Mouse (Mus musculus): Measurements from ENCODE around the gene Atxn7l3. TPM values are rescaled to one million over a fixed set of nuclear protein-coding genes. Genes with fewer than 3 reads are reported as not detected.

The Atxn7l3 gene
- 37.3 and 37.5 TPM in 2 replicates for polyA plus RNA-seq (2014; fragmentation: Nextera tagmentation; extraction: Ambion mirVana)

GRCm38 (mm10) chr11:102296491-102297472 lies at the start of gene Atxn7l3:
TSS of gene Atxn7l3 (minus strand) at chr11:102296631.
- WGBS = 0% methylated on average over 50 of the region's 125 CpGs
- H3K36me3 ChIP-seq (replicated peaks; ENCODE audit: control insufficient read depth, insufficient read depth) = peaks cover 27% of the 10 kb centered on the region
- no peaks in the 10 kb centered on the region for H3K9me3 ChIP-seq (ENCODE audit: control insufficient read depth, low read length)
- H3K9ac ChIP-seq = peak within 1 kb of the TSS; percentile 87
- H3K4me2 ChIP-seq (replicated peaks) = peak within 1 kb of the TSS; percentile 94
- DNase-seq (ENCODE audit: low spot score) (peak; percentile 95), ATAC-seq (ENCODE audit: low FRiP score) (peak; percentile 95)
- peaks cover 21% of the 10 kb centered on the region for H3K4me1 ChIP-seq (replicated peaks; ENCODE audit: control insufficient read depth, insufficient read depth, low read length)
- peak within 1 kb of the TSS; percentile 79 for H3K4me3 ChIP-seq (replicated peaks; ENCODE audit: low read length)
- peak within 1 kb of the TSS; percentile 96 for H3K27ac ChIP-seq
- H3K27me3 ChIP-seq (ENCODE audit: control insufficient read depth, insufficient read depth, low read length) = no peaks in the 10 kb centered on the region

DNA sequence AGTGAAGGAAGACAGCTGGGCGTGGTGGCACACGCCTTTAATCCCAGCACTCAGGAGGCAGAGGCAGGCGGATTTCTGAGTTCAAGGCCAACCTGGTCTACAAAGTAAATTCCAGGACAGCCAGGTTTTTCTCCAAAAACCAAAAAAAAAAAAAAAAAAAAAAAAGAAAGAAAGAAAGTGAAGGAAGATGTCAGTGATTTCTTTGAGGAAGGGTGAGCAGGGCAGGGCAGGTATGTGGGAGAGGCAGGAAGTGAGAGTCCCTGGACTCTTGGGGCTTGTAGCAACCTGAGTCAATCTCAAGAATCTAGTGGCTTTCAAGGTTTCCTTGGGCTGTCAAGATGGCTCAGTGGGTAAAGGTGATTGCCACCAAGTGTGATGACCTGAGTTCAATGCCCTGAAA lies 48.0 kb upstream of the Atxn7l3 start:
- no peaks in the 10 kb centered on the region for H3K36me3 ChIP-seq (replicated peaks; ENCODE audit: control insufficient read depth, insufficient read depth)
- H3K9me3 ChIP-seq (ENCODE audit: control insufficient read depth, low read length) = no peaks in the 10 kb centered on the region
- 92% methylated on average over 3 of the region's 3 CpGs for WGBS
- H3K4me1 ChIP-seq (replicated peaks; ENCODE audit: control insufficient read depth, insufficient read depth, low read length) = no peaks in the 10 kb centered on the region
- no peak overlapping the region for H3K9ac ChIP-seq
- no peak for DNase-seq (ENCODE audit: low spot score)
- no peaks in the 10 kb centered on the region for H3K27me3 ChIP-seq (ENCODE audit: control insufficient read depth, insufficient read depth, low read length)
- no peak overlapping the region for H3K4me3 ChIP-seq (replicated peaks; ENCODE audit: low read length)
- no peak for ATAC-seq (ENCODE audit: low FRiP score)
- no peak overlapping the region for H3K27ac ChIP-seq
- H3K4me2 ChIP-seq (replicated peaks) = no peak overlapping the region

DNA sequence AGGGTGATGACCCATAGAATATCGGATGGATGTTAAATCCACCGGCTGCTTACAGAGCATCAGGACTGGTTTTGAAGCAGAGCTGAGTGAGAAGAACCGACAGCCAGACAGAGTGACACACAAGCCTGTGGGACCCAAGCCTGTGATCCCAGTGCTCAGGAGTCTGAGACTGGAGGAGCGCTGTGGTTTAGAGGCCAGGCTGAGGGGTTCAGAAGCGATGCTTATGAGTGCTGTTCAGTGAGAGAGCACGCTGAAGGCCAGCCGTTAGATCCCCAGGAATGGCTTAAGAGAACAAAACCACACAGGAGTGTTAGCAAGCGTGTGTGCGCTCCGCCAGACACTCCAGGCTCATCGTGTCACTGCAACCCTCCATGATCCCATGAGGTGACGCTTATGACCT lies 46.3 kb upstream of the Atxn7l3 start:
- no peaks in the 10 kb centered on the region for H3K4me1 ChIP-seq (replicated peaks; ENCODE audit: control insufficient read depth, insufficient read depth, low read length)
- H3K4me3 ChIP-seq (replicated peaks; ENCODE audit: low read length) = no peak overlapping the region
- 56% methylated on average over 12 of the region's 12 CpGs for WGBS
- no peak overlapping the region for H3K9ac ChIP-seq
- no peaks in the 10 kb centered on the region for H3K27me3 ChIP-seq (ENCODE audit: control insufficient read depth, insufficient read depth, low read length)
- H3K36me3 ChIP-seq (replicated peaks; ENCODE audit: control insufficient read depth, insufficient read depth) = no peaks in the 10 kb centered on the region
- no peak overlapping the region for H3K27ac ChIP-seq
- no peak overlapping the region for H3K4me2 ChIP-seq (replicated peaks)
- DNase-seq (ENCODE audit: low spot score) (no peak), ATAC-seq (ENCODE audit: low FRiP score) (no peak)
- no peaks in the 10 kb centered on the region for H3K9me3 ChIP-seq (ENCODE audit: control insufficient read depth, low read length)

DNA sequence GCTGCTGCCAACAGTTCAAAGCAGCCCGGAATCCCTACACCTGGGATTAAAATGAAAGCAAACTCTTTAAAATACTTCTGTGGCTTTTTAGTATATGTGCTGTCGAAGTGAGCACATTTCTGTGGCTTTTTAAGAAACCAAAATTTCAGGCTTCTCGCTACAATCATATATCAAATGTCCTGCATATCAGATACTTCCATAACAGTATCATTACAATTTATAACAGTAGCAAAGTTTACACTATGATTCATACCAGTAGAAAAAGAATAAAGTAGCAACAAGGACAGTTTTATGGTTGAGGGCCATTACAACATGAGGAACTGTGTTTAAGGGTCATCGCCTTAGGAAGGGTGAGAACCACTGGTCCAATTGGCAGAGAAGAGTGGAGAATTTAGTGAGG lies 44.7 kb upstream of the Atxn7l3 start:
- Histone ChIP-seq H3K36me3 (replicated peaks; ENCODE audit: control insufficient read depth, insufficient read depth) (no peaks in the 10 kb centered on the region), H3K9me3 (ENCODE audit: control insufficient read depth, low read length) (no peaks in the 10 kb centered on the region), H3K4me1 (replicated peaks; ENCODE audit: control insufficient read depth, insufficient read depth, low read length) (no peaks in the 10 kb centered on the region), H3K27ac (no peak overlapping the region), H3K4me3 (replicated peaks; ENCODE audit: low read length) (no peak overlapping the region), H3K9ac (no peak overlapping the region), H3K4me2 (replicated peaks) (no peak overlapping the region), H3K27me3 (ENCODE audit: control insufficient read depth, insufficient read depth, low read length) (no peaks in the 10 kb centered on the region)
- DNase-seq (ENCODE audit: low spot score) = no peak
- no peak for ATAC-seq (ENCODE audit: low FRiP score)
- WGBS = 95% methylated on average over 4 of the region's 4 CpGs

DNA sequence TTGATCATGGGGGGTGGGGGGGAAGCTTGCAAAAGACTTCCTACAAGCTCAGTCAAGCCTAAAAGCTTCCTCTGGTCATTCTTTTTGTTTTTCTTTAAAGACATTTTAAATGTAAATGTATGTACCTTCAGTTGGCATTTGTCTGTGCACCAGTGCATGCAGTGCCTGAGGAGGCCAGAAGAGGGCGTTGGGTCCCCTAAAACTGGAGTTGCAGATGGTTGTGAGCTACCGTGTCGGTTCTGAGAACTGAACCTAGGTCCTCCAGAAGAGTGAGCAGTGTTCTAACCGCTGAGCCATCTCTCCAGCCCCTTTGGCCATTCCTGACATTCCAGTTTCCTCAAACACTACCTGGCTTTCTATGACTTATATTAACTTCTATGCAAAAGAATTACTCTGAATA lies 43.2 kb upstream of the Atxn7l3 start:
- 59% methylated on average over 4 of the region's 4 CpGs for WGBS

GRCm38 (mm10) chr11:102339195-102339594 lies 42.8 kb upstream of the Atxn7l3 start:
- Histone ChIP-seq H3K36me3 (replicated peaks; ENCODE audit: control insufficient read depth, insufficient read depth) (no peaks in the 10 kb centered on the region), H3K27ac (no peak overlapping the region), H3K4me3 (replicated peaks; ENCODE audit: low read length) (no peak overlapping the region), H3K4me1 (replicated peaks; ENCODE audit: control insufficient read depth, insufficient read depth, low read length) (no peaks in the 10 kb centered on the region), H3K9ac (no peak overlapping the region), H3K27me3 (ENCODE audit: control insufficient read depth, insufficient read depth, low read length) (no peaks in the 10 kb centered on the region), H3K9me3 (ENCODE audit: control insufficient read depth, low read length) (no peaks in the 10 kb centered on the region), H3K4me2 (replicated peaks) (no peak overlapping the region)
- no peak for DNase-seq (ENCODE audit: low spot score)
- no peak for ATAC-seq (ENCODE audit: low FRiP score)
- WGBS = 79% methylated on average over 11 of the region's 11 CpGs

More for the DNA sequence above, 43.2 kb upstream of the Atxn7l3 start:
- H3K9me3 ChIP-seq (ENCODE audit: control insufficient read depth, low read length) = no peaks in the 10 kb centered on the region
- ATAC-seq (ENCODE audit: low FRiP score) (no peak), DNase-seq (ENCODE audit: low spot score) (no peak)
- H3K4me2 ChIP-seq (replicated peaks) = no peak overlapping the region
- no peak overlapping the region for H3K4me3 ChIP-seq (replicated peaks; ENCODE audit: low read length)
- H3K4me1 ChIP-seq (replicated peaks; ENCODE audit: control insufficient read depth, insufficient read depth, low read length) = no peaks in the 10 kb centered on the region
- no peaks in the 10 kb centered on the region for H3K27me3 ChIP-seq (ENCODE audit: control insufficient read depth, insufficient read depth, low read length)
- no peak overlapping the region for H3K27ac ChIP-seq
- no peaks in the 10 kb centered on the region for H3K36me3 ChIP-seq (replicated peaks; ENCODE audit: control insufficient read depth, insufficient read depth)
- H3K9ac ChIP-seq = no peak overlapping the region

DNA sequence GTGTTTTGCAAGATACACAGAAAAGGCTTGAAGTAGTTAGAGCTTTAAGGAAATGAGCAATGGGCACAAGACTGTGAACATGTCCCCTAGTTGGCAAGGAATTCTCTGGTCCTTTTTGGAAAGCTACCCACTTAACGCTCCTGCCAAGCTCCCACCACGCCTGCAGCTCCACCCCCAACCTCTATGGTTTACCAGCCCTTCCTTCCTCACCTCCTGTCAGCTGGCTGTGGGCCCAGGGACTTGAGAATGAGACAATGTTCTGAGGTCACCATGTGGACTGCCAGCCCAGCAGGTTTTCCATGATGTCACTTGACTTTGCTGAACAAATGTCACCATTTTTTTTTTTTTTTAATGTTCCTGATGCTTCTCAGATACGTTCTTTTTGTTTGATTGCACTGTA lies 42.1 kb upstream of the Atxn7l3 start:
- H3K27ac ChIP-seq = no peak overlapping the region
- ATAC-seq (ENCODE audit: low FRiP score) (no peak), DNase-seq (ENCODE audit: low spot score) (peak; percentile 52)
- H3K9ac ChIP-seq = no peak overlapping the region
- H3K4me2 ChIP-seq (replicated peaks) = no peak overlapping the region
- H3K4me1 ChIP-seq (replicated peaks; ENCODE audit: control insufficient read depth, insufficient read depth, low read length) = no peaks in the 10 kb centered on the region
- no peaks in the 10 kb centered on the region for H3K36me3 ChIP-seq (replicated peaks; ENCODE audit: control insufficient read depth, insufficient read depth)
- H3K9me3 ChIP-seq (ENCODE audit: control insufficient read depth, low read length) = no peaks in the 10 kb centered on the region
- no peak overlapping the region for H3K4me3 ChIP-seq (replicated peaks; ENCODE audit: low read length)
- no peaks in the 10 kb centered on the region for H3K27me3 ChIP-seq (ENCODE audit: control insufficient read depth, insufficient read depth, low read length)
- 40% methylated on average over 3 of the region's 3 CpGs for WGBS

DNA sequence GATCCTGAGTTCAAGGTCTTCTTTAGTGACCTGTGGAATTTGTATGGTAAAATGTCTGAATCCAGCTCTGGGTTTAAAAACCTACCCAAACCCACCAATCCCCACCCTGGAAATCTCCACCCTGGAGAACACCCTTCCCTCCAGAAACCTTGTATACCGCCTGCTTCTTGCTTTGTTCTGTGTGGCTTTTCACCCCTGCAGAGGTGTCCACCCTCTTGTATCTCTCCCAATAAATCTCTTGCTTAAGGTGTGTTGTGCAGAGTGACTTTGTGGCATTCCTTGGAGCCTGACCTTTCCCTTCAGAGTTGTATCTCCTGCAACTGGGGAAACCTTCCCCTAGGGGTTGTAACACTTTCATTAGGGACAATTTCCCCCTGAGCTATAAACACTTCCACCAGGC lies 41.5 kb upstream of the Atxn7l3 start:
- Histone ChIP-seq H3K27me3 (ENCODE audit: control insufficient read depth, insufficient read depth, low read length) (no peaks in the 10 kb centered on the region), H3K4me3 (replicated peaks; ENCODE audit: low read length) (no peak overlapping the region), H3K27ac (no peak overlapping the region), H3K4me1 (replicated peaks; ENCODE audit: control insufficient read depth, insufficient read depth, low read length) (no peaks in the 10 kb centered on the region), H3K4me2 (replicated peaks) (no peak overlapping the region), H3K36me3 (replicated peaks; ENCODE audit: control insufficient read depth, insufficient read depth) (no peaks in the 10 kb centered on the region), H3K9ac (no peak overlapping the region), H3K9me3 (ENCODE audit: control insufficient read depth, low read length) (no peaks in the 10 kb centered on the region)
- WGBS = 61% methylated on average over 1 of the region's 1 CpGs
- ATAC-seq (ENCODE audit: low FRiP score) = no peak
- DNase-seq (ENCODE audit: low spot score) = no peak

DNA sequence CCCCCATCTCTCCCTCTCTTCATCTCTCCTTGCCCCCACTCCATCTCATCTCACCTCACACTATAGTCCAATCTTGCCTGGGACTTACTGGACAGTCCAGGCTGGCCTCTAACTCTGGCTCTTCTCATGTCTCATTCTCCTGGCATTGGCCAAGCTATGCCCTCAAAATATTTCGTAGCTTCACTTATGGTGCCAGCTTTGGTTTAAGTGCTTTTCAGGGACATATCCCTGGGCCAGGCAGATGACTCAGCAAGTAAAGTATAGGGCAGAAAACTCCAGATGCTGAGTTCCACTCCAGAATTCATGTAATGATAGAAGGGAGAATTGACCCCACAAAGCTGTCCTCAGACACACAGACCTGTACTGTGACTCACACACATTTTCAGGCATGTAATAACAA lies 39.8 kb upstream of the Atxn7l3 start:
- no peaks in the 10 kb centered on the region for H3K4me1 ChIP-seq (replicated peaks; ENCODE audit: control insufficient read depth, insufficient read depth, low read length)
- 89% methylated on average over 1 of the region's 1 CpGs for WGBS
- no peak overlapping the region for H3K27ac ChIP-seq
- no peaks in the 10 kb centered on the region for H3K27me3 ChIP-seq (ENCODE audit: control insufficient read depth, insufficient read depth, low read length)
- no peaks in the 10 kb centered on the region for H3K36me3 ChIP-seq (replicated peaks; ENCODE audit: control insufficient read depth, insufficient read depth)
- H3K9me3 ChIP-seq (ENCODE audit: control insufficient read depth, low read length) = no peaks in the 10 kb centered on the region
- H3K4me3 ChIP-seq (replicated peaks; ENCODE audit: low read length) = no peak overlapping the region
- H3K9ac ChIP-seq = no peak overlapping the region
- no peak overlapping the region for H3K4me2 ChIP-seq (replicated peaks)
- no peak for DNase-seq (ENCODE audit: low spot score)
- no peak for ATAC-seq (ENCODE audit: low FRiP score)

Measured in hindbrain, embryonic 14.5 days (tissue).